Mouse (Mus musculus): ENCODE measurements around the gene Snrpd3.

- TF ChIP-seq CTCF (IDR thresholded peaks at IDR 0.05; ENCODE audit: low read depth, low read length) (no peak), POLR2A (IDR thresholded peaks at IDR 0.05; ENCODE audit: extremely low read depth, insufficient read depth, low read length) (no peak)
Observed at GRCm38 (mm10) chr10:75568851-75569250, 51.5 kb downstream of the Snrpd3 start.

Measured in liver, adult 2 months (tissue).